9 mouse cellular contexts compared by ENCODE assay signal in the genomic region with DNA sequence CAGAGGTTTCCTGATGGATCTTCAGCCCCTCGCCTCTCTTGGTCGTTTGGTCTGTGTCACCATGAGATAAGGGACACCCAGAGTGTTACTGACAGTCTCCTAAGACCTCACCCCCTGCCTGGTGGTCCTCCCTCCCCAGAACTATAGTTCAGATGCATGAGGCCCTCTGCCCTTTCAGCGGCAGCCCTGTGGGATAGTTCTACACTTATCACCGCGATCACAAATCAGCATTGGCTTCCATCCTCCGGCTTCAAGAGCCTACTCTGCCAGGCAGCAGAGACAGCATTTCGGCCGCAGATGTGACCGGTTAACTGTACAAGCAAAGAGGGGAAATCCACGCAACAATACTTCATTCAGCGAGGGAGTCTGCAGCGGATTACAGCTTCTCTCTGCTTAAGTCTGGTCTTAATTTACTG.
DNase-seq lines count a peak whose midpoint lies in the region; ATAC-seq and TF ChIP-seq lines count a peak whose summit lies in the region.
"Had no signal": no experiment of that assay in that cellular context is flagged by ENCODE, and none has a peak within 500 bp of the region (broad histone marks: within the 10 kb centered on the region; RNA-seq: fewer than 3 reads in every experiment).

No protein-coding gene starts in this region.

- H3K36me3 ChIP-seq in hindbrain, postnatal 0 days (ENCODE audit: insufficient read depth, low read length), result no peaks in the 10 kb centered on the region
- no peaks in the 10 kb centered on the region for H3K36me3 ChIP-seq in midbrain, embryonic 10.5 days

- H3K9me3 ChIP-seq in hindbrain, postnatal 0 days (ENCODE audit: low read length), result no peaks in the 10 kb centered on the region
- H3K9me3 ChIP-seq in midbrain, embryonic 10.5 days (replicated peaks), result no peaks in the 10 kb centered on the region

- DNase-seq in heart, adult 11 months, result peak; percentile 83
- no peak for DNase-seq in heart, postnatal 4 days
- peak; percentile 73 for DNase-seq in embryo, embryonic 10.5 days (ENCODE audit: low spot score)
- DNase-seq in hindbrain, postnatal 0 days (ENCODE audit: low spot score), result peak; percentile 19
- DNase-seq in midbrain, embryonic 10.5 days (ENCODE audit: low spot score), result peak; percentile 39
- DNase-seq in thymus, postnatal 4 days, result no peak
- DNase-seq in adrenal gland, adult (ENCODE audit: inconsistent age in 2 of 2, low spot score in 1 of 2), result no peak
- DNase-seq: thymus, postnatal 36 days had no signal

- H3K27me3 ChIP-seq in hindbrain, postnatal 0 days (ENCODE audit: insufficient read depth, low read length), result no peaks in the 10 kb centered on the region
- peaks cover 9% of the 10 kb centered on the region; the same call in 1 of the 2 replicates for H3K27me3 ChIP-seq in midbrain, embryonic 10.5 days (ENCODE audit: low read depth, poor library complexity, severe bottlenecking)

- WGBS in hindbrain, postnatal 0 days, result 34% methylated on average over 12 of the region's 12 CpGs
- 33% methylated on average over 12 of the region's 12 CpGs for WGBS in midbrain, embryonic 10.5 days

- no peak for ATAC-seq in hindbrain, postnatal 0 days
- ATAC-seq in megakaryocyte, adult 5-6 weeks (ENCODE audit: poor library complexity, severe bottlenecking), result no peak

- peak overlapping the region; percentile 18; the same call in 1 of the 2 replicates for H3K4me2 ChIP-seq in hindbrain, postnatal 0 days (ENCODE audit: low read depth, low read length)

- 0 out of 2 replicates have a peak, but pooled peaks cover 3% of the 10 kb centered on the region for H3K4me1 ChIP-seq in hindbrain, postnatal 0 days (ENCODE audit: insufficient read depth, low read length)
- peaks cover 21% of the 10 kb centered on the region for H3K4me1 ChIP-seq in midbrain, embryonic 10.5 days

- no peak for TF ChIP-seq CTCF in hindbrain, postnatal 0 days (IDR thresholded peaks at IDR 0.05; ENCODE audit: low read depth)

- H3K4me3 ChIP-seq in hindbrain, postnatal 0 days (ENCODE audit: low read length), result no peak overlapping the region
- H3K4me3 ChIP-seq in midbrain, embryonic 10.5 days, result peak overlapping the region; percentile 9; the same call in 1 of the 2 replicates

- no peak overlapping the region for H3K27ac ChIP-seq in hindbrain, postnatal 0 days
- peak overlapping the region; percentile 50 for H3K27ac ChIP-seq in midbrain, embryonic 10.5 days (replicated peaks)

- H3K9ac ChIP-seq in hindbrain, postnatal 0 days (replicated peaks; ENCODE audit: low read length), result 0 out of 2 replicates have a peak overlapping the region, but pooled peaks have one; percentile 1

Comparison
In these comparisons a context has a peak if more than half of its experiments do, and no peak if none do; other contexts are left out.
1. DNase-seq: peak in heart, adult 11 months (single experiment), embryo, embryonic 10.5 days (single experiment), hindbrain, postnatal 0 days (single experiment) and midbrain, embryonic 10.5 days (single experiment); none in heart, postnatal 4 days (single experiment), thymus, postnatal 4 days (single experiment) and adrenal gland, adult (0 of 2).